Mouse (Mus musculus): ENCODE measurements around the gene Ino80e. TPM values are rescaled to one million over a fixed set of nuclear protein-coding genes. Genes with fewer than 3 reads are reported as not detected.

Gene Ino80e
- polyA plus RNA-seq, 1 experiment from 2014 or later = 94.9 TPM

DNA sequence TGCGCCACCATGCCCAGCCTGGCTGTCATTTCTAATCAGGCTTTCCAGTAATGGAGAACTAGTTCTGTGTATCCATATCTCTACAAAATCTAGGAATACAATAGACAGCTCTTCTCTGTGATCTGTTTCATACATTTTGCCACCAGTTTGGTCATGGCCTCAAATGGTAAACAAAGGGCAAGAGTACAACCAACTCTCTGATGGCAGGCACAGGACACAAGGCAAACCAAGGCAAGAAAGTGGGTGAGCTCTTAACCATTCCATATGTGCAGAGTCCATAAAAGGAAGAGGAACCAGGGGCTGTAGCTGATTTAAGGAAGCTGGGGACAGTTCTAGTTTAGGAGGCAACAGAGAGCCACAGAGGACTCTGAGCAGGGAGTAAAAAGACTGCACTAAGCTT is 15.1 kb upstream of the Ino80e start:
- H3K9me3 ChIP-seq (replicated peaks) = no peaks in the 10 kb centered on the region
- ATAC-seq = no peak

DNA sequence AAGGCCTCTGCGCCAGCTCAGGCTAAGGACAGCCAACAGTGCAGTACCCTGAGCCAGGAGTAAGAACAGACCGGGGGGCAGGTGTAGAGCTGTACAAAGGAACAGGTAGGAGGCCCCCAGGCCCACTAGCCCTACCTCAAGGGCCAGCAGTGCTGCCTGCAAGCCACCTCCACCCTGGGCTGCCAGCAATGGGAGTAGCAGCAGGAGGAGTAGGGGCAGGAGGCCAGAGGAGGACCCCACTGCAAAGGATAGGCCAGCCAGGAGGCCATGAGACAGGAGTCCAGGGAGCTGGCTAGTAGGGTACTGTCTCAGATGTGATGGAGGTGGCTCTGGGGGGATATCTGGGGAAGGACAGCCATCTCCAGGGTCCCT is 8.3 kb upstream of the Ino80e start:
- Histone ChIP-seq H3K4me2 (no peak overlapping the region), H3K36me3 (ENCODE audit: poor library complexity, severe bottlenecking) (peaks cover 100% of the 10 kb centered on the region), H3K27ac (no peak overlapping the region), H3K4me3 (no peak overlapping the region), H3K9ac (no peak overlapping the region), H3K27me3 (no peaks in the 10 kb centered on the region), H3K4me1 (no peaks in the 10 kb centered on the region), H3K9me3 (replicated peaks) (no peaks in the 10 kb centered on the region)
- 96% methylated on average over 2 of the region's 2 CpGs for WGBS
- no peak for ATAC-seq

More for the DNA sequence above, 15.1 kb upstream of the Ino80e start:
- Histone ChIP-seq H3K9ac (no peak overlapping the region), H3K4me3 (no peak overlapping the region), H3K27ac (no peak overlapping the region), H3K27me3 (no peaks in the 10 kb centered on the region), H3K4me1 (peaks cover 20% of the 10 kb centered on the region), H3K36me3 (ENCODE audit: poor library complexity, severe bottlenecking) (peaks cover 90% of the 10 kb centered on the region), H3K4me2 (no peak overlapping the region)
- 97% methylated on average over 1 of the region's 1 CpGs for WGBS

DNA sequence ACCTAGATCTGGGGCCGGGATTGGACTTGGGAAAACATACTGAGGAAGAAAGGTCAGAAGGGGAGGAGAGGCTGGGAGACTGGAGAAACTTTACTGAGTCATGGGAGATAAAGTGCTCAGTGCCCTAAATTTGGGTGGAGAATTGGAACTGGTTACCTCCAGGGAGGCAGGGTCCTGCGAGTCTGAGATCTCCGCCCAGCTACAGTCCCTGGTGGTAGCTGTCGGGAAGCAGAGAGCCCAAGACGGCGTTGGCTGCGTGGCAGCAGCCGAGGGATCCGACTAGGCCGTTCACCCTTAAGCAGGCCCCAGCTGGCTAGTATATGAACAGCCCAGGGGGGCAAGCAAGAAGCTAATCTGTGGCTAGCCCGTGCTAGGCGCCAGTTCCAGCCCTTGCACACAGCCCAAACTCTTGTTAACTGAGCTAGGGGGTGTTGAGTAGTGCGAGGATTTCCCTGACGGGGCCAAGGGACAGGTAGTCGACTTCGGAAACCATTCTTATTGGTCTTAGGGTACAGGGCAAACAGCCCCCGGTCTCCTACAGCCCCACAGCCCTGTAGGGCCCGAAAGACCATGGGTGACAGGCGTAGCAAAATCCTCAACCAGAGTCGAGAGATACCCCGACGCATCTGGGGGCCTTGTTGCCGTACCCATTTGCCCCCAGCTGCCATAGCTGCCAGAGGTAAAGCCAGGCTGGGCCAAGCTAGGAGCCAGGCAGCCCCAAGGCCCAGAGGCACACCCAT is 7.8 kb upstream of the Ino80e start:
- no peaks in the 10 kb centered on the region for H3K4me1 ChIP-seq
- no peaks in the 10 kb centered on the region for H3K27me3 ChIP-seq
- WGBS = 96% methylated on average over 23 of the region's 23 CpGs
- no peak overlapping the region for H3K9ac ChIP-seq
- no peaks in the 10 kb centered on the region for H3K9me3 ChIP-seq (replicated peaks)
- no peak overlapping the region for H3K27ac ChIP-seq
- peaks cover 100% of the 10 kb centered on the region for H3K36me3 ChIP-seq (ENCODE audit: poor library complexity, severe bottlenecking)
- no peak for ATAC-seq
- H3K4me3 ChIP-seq = no peak overlapping the region
- no peak overlapping the region for H3K4me2 ChIP-seq

DNA sequence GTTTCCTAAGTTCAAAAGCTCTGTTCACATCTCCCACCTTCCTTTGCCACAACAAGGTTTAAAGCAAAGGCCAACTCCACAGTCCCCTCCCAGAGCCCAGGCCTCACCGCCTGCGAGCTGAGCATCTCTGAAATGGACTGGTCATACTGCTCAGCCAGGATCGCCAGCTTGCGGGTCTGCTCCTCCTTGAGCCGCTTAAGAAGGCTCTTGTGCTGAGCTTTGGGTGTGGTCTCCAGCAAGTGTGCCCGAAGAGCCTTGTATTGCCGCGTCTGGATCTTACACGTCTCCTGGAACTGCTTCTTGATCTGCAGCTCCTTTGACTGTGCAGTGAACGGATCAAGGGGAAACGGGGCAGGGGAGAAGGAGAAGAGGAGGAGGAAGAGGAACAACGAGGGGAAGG is 5.8 kb upstream of the Ino80e start:
- Histone ChIP-seq H3K36me3 (ENCODE audit: poor library complexity, severe bottlenecking) (peaks cover 96% of the 10 kb centered on the region), H3K9ac (no peak overlapping the region)

DNA sequence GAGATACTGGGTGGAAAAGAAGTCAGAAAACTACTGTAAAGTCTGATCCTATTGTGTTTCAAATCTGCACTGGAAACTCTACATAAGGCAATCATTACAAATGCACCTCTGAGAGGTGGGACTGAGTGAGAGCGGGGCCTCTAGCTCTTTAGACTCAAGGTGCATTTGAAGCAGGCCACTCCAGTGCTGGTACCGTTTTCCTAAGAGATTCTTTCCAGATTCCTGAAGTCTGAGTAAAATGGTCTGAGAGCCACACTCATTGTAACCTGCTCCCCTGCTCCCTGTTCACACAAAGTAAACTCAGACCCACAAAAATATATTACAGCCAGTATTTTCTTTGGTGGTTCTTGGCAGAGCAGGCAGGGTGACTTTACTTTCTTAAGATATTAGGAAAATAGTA is 5.4 kb upstream of the Ino80e start:
- Histone ChIP-seq H3K4me2 (no peak overlapping the region), H3K4me1 (peaks cover 22% of the 10 kb centered on the region), H3K9ac (no peak overlapping the region), H3K27ac (no peak overlapping the region), H3K9me3 (replicated peaks) (no peaks in the 10 kb centered on the region), H3K4me3 (no peak overlapping the region), H3K27me3 (no peaks in the 10 kb centered on the region), H3K36me3 (ENCODE audit: poor library complexity, severe bottlenecking) (peaks cover 91% of the 10 kb centered on the region)
- no peak for ATAC-seq
- 83% methylated on average over 2 of the region's 2 CpGs for WGBS

More for the DNA sequence above, 5.8 kb upstream of the Ino80e start:
- no peak for ATAC-seq
- Histone ChIP-seq H3K27ac (no peak overlapping the region), H3K4me1 (peaks cover 17% of the 10 kb centered on the region), H3K9me3 (replicated peaks) (no peaks in the 10 kb centered on the region), H3K4me3 (no peak overlapping the region), H3K27me3 (no peaks in the 10 kb centered on the region), H3K4me2 (no peak overlapping the region)
- WGBS = 86% methylated on average over 12 of the region's 12 CpGs

DNA sequence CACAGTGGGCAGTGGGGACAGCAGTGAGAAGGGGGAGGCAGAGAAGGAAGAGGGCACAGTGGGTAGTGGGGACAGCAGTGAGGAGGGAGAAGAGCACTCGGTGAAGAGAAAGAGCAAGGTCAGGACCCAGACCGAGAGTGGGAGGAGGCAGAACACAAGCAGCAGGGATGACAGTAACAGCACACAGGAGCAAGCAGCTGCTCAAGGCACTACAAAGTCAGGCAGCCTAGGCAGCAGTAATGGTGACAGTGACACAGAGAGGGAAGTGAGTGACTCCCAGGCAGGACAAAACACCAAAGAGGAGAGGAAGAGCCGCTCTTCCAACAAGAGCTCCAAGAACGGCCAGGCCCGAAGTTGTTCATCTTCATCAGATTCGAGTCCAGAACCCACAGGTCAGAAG is 1.6 kb upstream of the Ino80e start:
- Histone ChIP-seq H3K36me3 (ENCODE audit: poor library complexity, severe bottlenecking) (peaks cover 65% of the 10 kb centered on the region), H3K4me2 (peak overlapping the region; percentile 73), H3K27me3 (no peaks in the 10 kb centered on the region), H3K4me3 (peak overlapping the region; percentile 65), H3K27ac (peak overlapping the region; percentile 77), H3K9ac (peak overlapping the region; percentile 68), H3K9me3 (replicated peaks) (no peaks in the 10 kb centered on the region), H3K4me1 (peaks cover 33% of the 10 kb centered on the region)
- WGBS = 68% methylated on average over 6 of the region's 6 CpGs
- ATAC-seq = no peak

DNA sequence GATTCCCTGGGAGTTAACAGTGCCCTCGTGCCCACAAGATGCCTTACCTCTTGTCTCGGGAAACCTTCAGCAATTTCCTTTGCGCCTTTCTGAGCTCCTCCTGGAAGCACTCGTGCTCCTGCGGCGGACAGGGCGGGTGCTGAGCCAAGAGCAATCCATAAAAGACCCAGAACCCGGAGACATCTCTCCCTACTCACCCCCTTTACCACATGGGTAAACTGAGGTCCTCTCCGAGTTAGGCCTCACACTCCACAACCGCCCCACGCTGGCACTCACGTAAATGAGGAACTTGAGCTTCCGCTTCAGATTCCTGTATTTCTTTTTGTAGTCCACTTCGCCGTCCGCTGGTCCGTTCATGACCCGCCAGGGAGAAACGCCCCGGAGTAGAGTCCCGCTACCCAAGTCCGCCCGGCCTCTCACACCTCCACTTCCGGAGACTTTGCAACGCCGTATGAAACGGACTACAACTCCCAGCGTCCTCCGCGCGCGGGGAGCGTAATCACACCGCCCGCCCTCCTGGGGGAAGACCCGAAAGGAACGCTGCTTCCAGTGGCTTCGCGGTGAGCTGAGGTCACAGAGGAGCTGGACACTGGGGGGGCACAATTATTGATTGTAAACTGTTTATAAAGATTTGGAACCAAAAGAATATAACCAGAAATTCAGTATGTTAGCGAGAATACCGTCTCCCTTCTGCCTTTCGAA is 597 bp downstream of the Ino80e start, which contains the start of gene Hirip3:
Hirip3 (plus strand) TSS at position 544 of the 702 bp plus-strand sequence.
- no peaks in the 10 kb centered on the region for H3K9me3 ChIP-seq (replicated peaks)
- ATAC-seq = peak; percentile 93
- peak within 1 kb of the TSS; percentile 77 for H3K27ac ChIP-seq
- no peaks in the 10 kb centered on the region for H3K27me3 ChIP-seq
- peak within 1 kb of the TSS; percentile 68 for H3K9ac ChIP-seq
- H3K36me3 ChIP-seq (ENCODE audit: poor library complexity, severe bottlenecking) = peaks cover 65% of the 10 kb centered on the region
- 4% methylated on average over 42 of the region's 42 CpGs for WGBS
- H3K4me1 ChIP-seq = peaks cover 33% of the 10 kb centered on the region
- H3K4me3 ChIP-seq = peak within 1 kb of the TSS; percentile 65
- H3K4me2 ChIP-seq = peak within 1 kb of the TSS; percentile 73

DNA sequence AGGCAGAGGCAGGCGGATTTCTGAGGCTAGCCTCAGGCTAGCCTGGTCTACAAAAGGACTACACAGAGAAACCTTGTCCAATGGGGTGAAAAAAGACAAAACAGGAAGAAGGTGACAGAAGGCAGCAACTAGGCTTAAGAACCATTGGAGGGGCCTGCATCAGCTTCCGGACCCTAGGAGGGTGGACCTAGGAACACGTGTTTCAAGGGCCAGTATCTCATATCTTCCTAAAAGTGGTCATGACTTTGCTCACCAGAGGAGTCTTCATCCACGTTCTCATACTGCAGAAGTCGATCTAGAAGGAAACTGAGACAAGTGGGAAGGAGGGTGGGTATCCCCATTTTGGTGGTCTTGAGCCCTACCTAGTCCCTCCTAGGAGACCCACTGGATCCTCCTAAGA is 1.2 kb downstream of the Ino80e start:
- 65% methylated on average over 5 of the region's 5 CpGs for WGBS
- Histone ChIP-seq H3K9me3 (replicated peaks) (no peaks in the 10 kb centered on the region), H3K36me3 (ENCODE audit: poor library complexity, severe bottlenecking) (peaks cover 65% of the 10 kb centered on the region), H3K4me3 (peak overlapping the region; percentile 65), H3K9ac (peak overlapping the region; percentile 68), H3K27ac (no peak overlapping the region), H3K4me2 (peak overlapping the region; percentile 73), H3K4me1 (peaks cover 33% of the 10 kb centered on the region), H3K27me3 (no peaks in the 10 kb centered on the region)
- ATAC-seq = no peak

DNA sequence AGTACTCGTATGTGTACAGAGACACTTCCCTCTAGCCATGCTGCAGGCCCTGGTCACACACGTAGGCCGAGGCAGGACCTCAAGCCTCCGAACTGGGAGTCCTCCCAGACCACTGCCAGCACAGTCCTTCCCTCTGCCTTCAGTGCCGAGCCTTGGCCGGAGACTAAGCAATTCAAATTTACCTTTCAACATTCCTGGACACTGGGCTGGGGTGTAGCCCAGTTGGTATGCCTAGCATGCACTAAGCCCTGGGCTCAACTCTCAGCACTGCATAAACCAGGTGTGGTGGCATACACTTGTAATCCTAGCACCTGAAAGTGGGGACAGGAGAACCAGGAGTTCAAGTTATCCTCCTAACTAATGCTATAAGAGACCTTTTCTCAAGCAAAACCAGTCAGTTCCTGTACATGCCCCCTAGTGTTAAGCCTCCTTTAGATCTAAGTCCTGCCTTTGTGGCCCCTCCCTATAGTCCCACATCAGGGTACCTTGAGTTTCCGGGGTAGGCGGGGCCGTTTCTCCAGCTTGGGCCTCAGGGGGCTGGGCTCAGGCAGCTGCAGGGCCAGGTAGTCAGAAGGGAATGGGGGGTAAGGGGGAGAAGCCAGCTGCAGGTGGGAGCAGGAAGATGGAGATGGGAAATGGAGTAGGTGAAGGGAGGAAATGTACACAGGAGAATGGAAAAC is 5.3 kb downstream of the Ino80e start:
- no peaks in the 10 kb centered on the region for H3K27me3 ChIP-seq
- peaks cover 79% of the 10 kb centered on the region for H3K36me3 ChIP-seq (ENCODE audit: poor library complexity, severe bottlenecking)
- no peak overlapping the region for H3K9ac ChIP-seq
- no peak overlapping the region for H3K27ac ChIP-seq
- WGBS = 75% methylated on average over 9 of the region's 9 CpGs
- ATAC-seq = no peak
- H3K4me3 ChIP-seq = no peak overlapping the region
- peaks cover 13% of the 10 kb centered on the region for H3K4me1 ChIP-seq
- no peaks in the 10 kb centered on the region for H3K9me3 ChIP-seq (replicated peaks)
- no peak overlapping the region for H3K4me2 ChIP-seq

DNA sequence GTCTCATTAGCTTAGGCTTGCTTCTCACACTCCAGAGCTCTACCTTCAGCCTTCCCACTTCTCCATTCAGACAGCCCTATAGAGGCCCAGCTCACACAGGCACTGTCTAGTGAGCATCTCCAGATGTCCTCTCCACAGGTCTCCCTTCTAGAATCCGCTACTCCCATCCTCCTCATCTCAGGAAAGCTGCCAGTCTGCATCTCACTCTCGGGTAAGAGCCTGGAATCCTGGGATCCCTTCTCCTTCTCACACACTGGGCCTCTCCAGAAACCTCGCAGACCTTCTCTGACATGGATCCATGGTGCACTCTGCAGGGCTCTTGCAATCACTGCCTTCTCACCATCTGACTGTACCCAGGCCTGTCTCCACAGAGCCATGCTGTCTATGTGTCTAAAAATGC is 6.5 kb downstream of the Ino80e start:
- no peaks in the 10 kb centered on the region for H3K27me3 ChIP-seq
- WGBS = 72% methylated on average over 3 of the region's 3 CpGs
- ATAC-seq = no peak
- H3K9ac ChIP-seq = no peak overlapping the region
- no peak overlapping the region for H3K27ac ChIP-seq
- H3K36me3 ChIP-seq (ENCODE audit: poor library complexity, severe bottlenecking) = peaks cover 82% of the 10 kb centered on the region
- H3K4me1 ChIP-seq = peaks cover 5% of the 10 kb centered on the region
- no peak overlapping the region for H3K4me2 ChIP-seq
- H3K4me3 ChIP-seq = no peak overlapping the region
- no peaks in the 10 kb centered on the region for H3K9me3 ChIP-seq (replicated peaks)

DNA sequence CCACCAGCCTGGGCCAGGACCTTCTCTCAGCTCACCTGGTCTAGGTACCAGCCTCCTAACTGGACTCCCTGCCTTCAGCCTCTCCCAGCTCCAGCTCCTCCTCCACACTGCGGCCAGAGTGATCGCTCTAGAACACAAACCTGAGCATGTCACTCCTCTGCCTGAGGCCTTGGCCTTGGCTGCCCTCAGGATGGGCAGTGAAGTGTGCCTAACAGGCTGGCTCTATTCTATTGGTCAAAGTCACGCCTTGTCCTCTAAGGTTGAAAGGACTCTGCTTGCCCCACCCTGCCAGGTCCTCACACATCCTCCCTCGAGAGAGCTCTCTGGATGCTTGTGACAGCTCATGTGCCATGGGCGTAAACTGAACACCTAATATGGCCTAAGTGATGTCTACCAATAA is 8.7 kb downstream of the Ino80e start:
- H3K4me1 ChIP-seq = peaks cover 10% of the 10 kb centered on the region
- peaks cover 67% of the 10 kb centered on the region for H3K36me3 ChIP-seq (ENCODE audit: poor library complexity, severe bottlenecking)
- H3K27me3 ChIP-seq = peaks cover 15% of the 10 kb centered on the region
- no peak overlapping the region for H3K27ac ChIP-seq
- no peak overlapping the region for H3K9ac ChIP-seq
- ATAC-seq = no peak
- H3K9me3 ChIP-seq (replicated peaks) = no peaks in the 10 kb centered on the region
- H3K4me2 ChIP-seq = no peak overlapping the region
- no peak overlapping the region for H3K4me3 ChIP-seq
- WGBS = 84% methylated on average over 5 of the region's 5 CpGs

DNA sequence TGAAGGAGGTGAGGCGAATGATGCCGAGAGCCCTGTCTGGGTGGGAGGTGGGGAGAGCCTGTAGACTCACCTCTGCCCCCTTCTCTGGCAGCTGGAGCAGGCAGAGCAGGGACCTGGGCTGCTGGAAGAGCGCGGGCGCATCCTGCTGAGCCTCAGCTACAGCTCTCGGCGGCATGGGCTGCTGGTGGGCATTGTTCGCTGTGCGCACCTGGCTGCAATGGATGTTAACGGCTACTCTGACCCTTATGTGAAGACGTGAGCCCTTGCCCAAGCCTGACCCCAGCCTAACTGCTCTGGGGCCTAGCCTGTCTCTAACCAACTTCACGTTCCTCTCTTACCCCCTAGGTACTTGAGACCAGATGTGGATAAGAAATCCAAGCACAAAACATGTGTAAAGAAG is 11.0 kb downstream of the Ino80e start:
- Histone ChIP-seq H3K4me1 (peaks cover 24% of the 10 kb centered on the region), H3K9me3 (replicated peaks) (no peaks in the 10 kb centered on the region), H3K4me2 (no peak overlapping the region), H3K4me3 (no peak overlapping the region), H3K27ac (no peak overlapping the region), H3K27me3 (peaks cover 17% of the 10 kb centered on the region), H3K9ac (peak overlapping the region; percentile 36; the same call in 1 of the 2 replicates), H3K36me3 (ENCODE audit: poor library complexity, severe bottlenecking) (peaks cover 44% of the 10 kb centered on the region)
- ATAC-seq = no peak
- 32% methylated on average over 12 of the region's 12 CpGs for WGBS
